Mouse (Mus musculus): ENCODE measurements around the gene Ccnl1. TPM values are rescaled to one million over a fixed set of nuclear protein-coding genes. Genes with fewer than 3 reads are reported as not detected.

Ccnl1 gene
- total and polyA plus RNA-seq, 3 experiments: 20.1 to 56.5 TPM; not detected in 1

DNA sequence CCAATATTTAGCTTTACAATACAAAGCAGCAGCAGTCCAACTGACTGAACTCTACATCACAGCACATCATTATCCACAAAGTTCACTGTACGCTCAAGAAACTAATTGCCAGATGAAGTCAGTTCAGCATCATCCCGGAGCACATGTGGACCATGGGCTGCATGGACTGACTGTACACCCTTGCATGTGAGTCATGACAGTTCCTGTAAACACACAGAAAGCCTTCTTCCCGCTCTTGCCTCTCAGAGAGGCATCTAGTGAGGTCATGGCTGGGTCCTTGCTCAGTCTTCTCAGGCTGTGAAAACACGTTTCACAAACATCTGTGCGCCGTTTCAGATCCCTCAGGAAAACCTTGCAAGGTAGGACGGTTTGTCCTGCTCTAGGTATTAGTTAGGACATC lies 26.5 kb downstream of the Ccnl1 start:
- no peaks in the 10 kb centered on the region for H3K27me3 ChIP-seq (ENCODE audit: control insufficient read depth in 1 of 2, insufficient read depth in 2 of 2, low read length in 2 of 2)
- no peak overlapping the region for H3K4me3 ChIP-seq (ENCODE audit: control insufficient read depth in 1 of 2, insufficient read depth in 1 of 2, low read depth in 2 of 2, low read length in 2 of 2)
- DNase-seq (ENCODE audit: low read depth, low spot score): no peak
- no peak overlapping the region for H3K27ac ChIP-seq (ENCODE audit: control insufficient read depth, low read depth, low read length)
- peaks cover 3 to 7% of the 10 kb centered on the region in 2 experiments; a peak in 3 of 4 replicates for H3K4me1 ChIP-seq (ENCODE audit: control insufficient read depth in 1 of 2, insufficient read depth in 2 of 2, low read length in 2 of 2)
- TF ChIP-seq POLR2A (IDR thresholded peaks at IDR 0.05; ENCODE audit: control insufficient read depth in 1 of 2, insufficient read depth in 1 of 2, low read depth in 1 of 2, low read length in 2 of 2, poor library complexity in 1 of 2) (no peak), MEF2A (IDR thresholded peaks at IDR 0.05; ENCODE audit: extremely low read depth, insufficient replicate concordance, low read depth, low read length, poor library complexity, severe bottlenecking) (no peak), MYC (IDR thresholded peaks at IDR 0.05; ENCODE audit: low read depth, low read length) (no peak)
- no peak overlapping the region for H3K9ac ChIP-seq (ENCODE audit: control insufficient read depth, low read depth, low read length, poor library complexity, severe bottlenecking)
- no peaks in the 10 kb centered on the region for H3K79me2 ChIP-seq (ENCODE audit: control insufficient read depth, insufficient read depth, low read length, poor library complexity)
- no peaks in the 10 kb centered on the region; a peak in 1 of 4 replicates for H3K36me3 ChIP-seq (ENCODE audit: control insufficient read depth in 1 of 2, insufficient read depth in 2 of 2, low read length in 2 of 2)
- H3K9me3 ChIP-seq (replicated peaks; ENCODE audit: insufficient read depth, low read length): no peaks in the 10 kb centered on the region

DNA sequence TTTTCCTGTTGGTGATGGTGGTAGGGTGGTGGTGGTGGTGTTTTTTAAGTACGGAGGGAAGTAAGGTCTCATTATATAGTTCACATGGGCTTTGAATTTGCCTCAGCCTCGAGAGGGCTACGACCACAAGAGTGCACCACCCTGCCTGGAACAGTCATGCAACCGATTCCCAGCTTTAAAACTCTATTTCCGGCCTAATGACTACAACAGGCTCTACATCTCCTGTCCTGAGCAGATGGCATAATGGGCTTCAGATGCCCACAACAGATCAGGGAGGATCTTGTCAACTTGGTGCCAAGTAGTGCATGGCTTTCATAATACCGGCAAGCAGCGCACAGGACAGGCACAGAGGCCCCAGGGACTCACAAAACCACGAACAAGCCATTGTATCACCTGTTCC lies 27.4 kb downstream of the Ccnl1 start:
- TF ChIP-seq SIN3A (IDR thresholded peaks at IDR 0.05; ENCODE audit: low read length): peak; percentile 15; the same call in 1 of the 2 replicates
- TF ChIP-seq ZMIZ1 (IDR thresholded peaks at IDR 0.05; ENCODE audit: low read depth, low read length): no peak
- no peak for TF ChIP-seq MAZ (IDR thresholded peaks at IDR 0.05; ENCODE audit: low read depth, low read length)
- no peak for TF ChIP-seq GATA1 (IDR thresholded peaks at IDR 0.05; ENCODE audit: low read depth, low read length)
- TF ChIP-seq BHLHE40 (IDR thresholded peaks at IDR 0.05; ENCODE audit: borderline replicate concordance, low read depth, low read length): no peak
- TF ChIP-seq ZC3H11A (IDR thresholded peaks at IDR 0.05; ENCODE audit: low read depth, low read length): no peak
- no peak for TF ChIP-seq TBP (IDR thresholded peaks at IDR 0.05; ENCODE audit: low read depth, low read length)
- no peak for TF ChIP-seq MYB (IDR thresholded peaks at IDR 0.05; ENCODE audit: low read depth, low read length)
- TF ChIP-seq EP300 (IDR thresholded peaks at IDR 0.05; ENCODE audit: low read depth in 1 of 2, low read length in 2 of 2): no peak
- no peak for TF ChIP-seq KAT2A (conservative IDR thresholded peaks at IDR 0.05; ENCODE audit: low read depth, low read length)
- 0 out of 2 replicates have a peak, but pooled peaks have one; percentile 2 for TF ChIP-seq RCOR1 (IDR thresholded peaks at IDR 0.05; ENCODE audit: low read depth, low read length)
- TF ChIP-seq POLR2AphosphoS2 (IDR thresholded peaks at IDR 0.05; ENCODE audit: low read length): no peak
- no peak for TF ChIP-seq MAFK (IDR thresholded peaks at IDR 0.05; ENCODE audit: borderline replicate concordance, low read depth, low read length)
- no peak for TF ChIP-seq JUND (IDR thresholded peaks at IDR 0.05; ENCODE audit: low read depth, low read length)
- no peak for TF ChIP-seq HCFC1 (IDR thresholded peaks at IDR 0.05; ENCODE audit: low read depth, low read length)
- TF ChIP-seq USF1 (IDR thresholded peaks at IDR 0.05; ENCODE audit: low read depth, low read length): no peak
- H3K27ac ChIP-seq (ENCODE audit: control insufficient read depth, low read depth, low read length): no peak overlapping the region
- DNase-seq (ENCODE audit: low read depth, low spot score): no peak
- peak overlapping the region; percentile 18 to 32 for H3K4me3 ChIP-seq (ENCODE audit: control insufficient read depth in 1 of 2, insufficient read depth in 1 of 2, low read depth in 2 of 2, low read length in 2 of 2)
- H3K9ac ChIP-seq (ENCODE audit: control insufficient read depth, low read depth, low read length, poor library complexity, severe bottlenecking): peak overlapping the region; percentile 36; the same call in 1 of the 2 replicates
- H3K36me3 ChIP-seq (ENCODE audit: control insufficient read depth in 1 of 2, insufficient read depth in 2 of 2, low read length in 2 of 2): peaks cover 0 to 1% of the 10 kb centered on the region in 2 experiments; a peak in 2 of 4 replicates
- no peaks in the 10 kb centered on the region for H3K9me3 ChIP-seq (replicated peaks; ENCODE audit: insufficient read depth, low read length)
- H3K79me2 ChIP-seq (ENCODE audit: control insufficient read depth, insufficient read depth, low read length, poor library complexity): no peaks in the 10 kb centered on the region
- peaks cover 3 to 9% of the 10 kb centered on the region in 2 experiments for H3K4me1 ChIP-seq (ENCODE audit: control insufficient read depth in 1 of 2, insufficient read depth in 2 of 2, low read length in 2 of 2)
- no peaks in the 10 kb centered on the region for H3K27me3 ChIP-seq (ENCODE audit: control insufficient read depth in 1 of 2, insufficient read depth in 2 of 2, low read length in 2 of 2)
